Mouse (Mus musculus): Measurements from ENCODE around the gene S100pbp.

The S100pbp gene

GRCm38 (mm10) chr4:129125736-129126451 lies 63.6 kb downstream of the S100pbp start:
- DNase-seq = no peak

- DNase-seq = no peak
Observed at GRCm38 (mm10) chr4:129124652-129125146, 64.8 kb downstream of the S100pbp start.

- no peak for DNase-seq
Observed at GRCm38 (mm10) chr4:129122719-129123118, 66.8 kb downstream of the S100pbp start.

GRCm38 (mm10) chr4:129122107-129122506 lies 67.4 kb downstream of the S100pbp start:
- DNase-seq = no peak

- DNase-seq = no peak
Observed at GRCm38 (mm10) chr4:129121569-129122086, 67.9 kb downstream of the S100pbp start, which contains the start of gene Hpca. Gene Hpca, minus strand, starts transcription at chr4:129122036.

DNA sequence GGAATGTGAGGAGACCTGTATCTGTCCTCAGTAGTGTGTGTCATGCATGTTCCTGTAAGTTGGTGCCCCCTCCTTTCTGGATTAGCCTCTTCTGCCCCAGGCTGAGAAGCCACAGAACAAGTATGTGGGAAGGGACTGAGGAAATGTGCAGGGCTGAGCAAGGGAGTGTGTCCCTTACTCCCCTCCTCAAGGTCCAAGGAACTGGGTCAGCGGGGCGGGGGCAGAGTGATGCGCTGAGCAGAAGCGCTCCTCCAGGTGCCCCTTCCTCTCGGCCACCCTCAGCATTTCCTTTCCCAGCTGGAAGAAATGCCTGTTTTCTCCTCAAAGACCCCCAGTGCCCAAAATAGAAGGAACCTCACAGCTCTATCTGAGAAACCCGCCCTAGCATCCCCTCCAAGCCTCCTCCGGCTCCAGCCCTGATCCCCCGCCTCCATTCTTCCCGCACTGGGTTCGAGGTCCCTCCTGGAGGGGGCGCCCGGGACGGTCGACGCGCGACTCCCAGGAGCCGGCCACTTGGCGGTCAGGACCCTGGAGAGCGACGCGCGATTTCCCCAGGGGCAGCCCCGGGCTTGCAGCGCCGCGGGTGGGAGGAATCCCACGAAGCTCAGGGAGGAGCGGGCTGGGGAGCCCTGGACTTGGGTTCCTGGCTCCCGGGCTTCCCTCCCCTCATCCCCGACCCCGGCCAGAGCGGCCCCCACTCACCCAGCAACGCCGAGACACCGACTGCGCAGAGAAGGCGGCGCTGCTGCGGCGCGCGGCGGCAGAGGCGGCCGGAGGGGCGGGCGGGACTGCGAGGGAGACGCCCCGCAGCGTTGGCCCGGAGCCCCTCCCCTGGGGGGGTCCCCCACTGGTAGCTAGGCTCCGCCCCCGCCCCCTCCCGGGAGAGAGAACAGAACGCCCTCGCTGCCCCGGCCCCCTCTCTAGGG lies 68.7 kb downstream of the S100pbp start:
- DNase-seq = peak; percentile 30 to 31

- no peak for DNase-seq
Observed at GRCm38 (mm10) chr4:129119708-129120107, 69.8 kb downstream of the S100pbp start.

DNA sequence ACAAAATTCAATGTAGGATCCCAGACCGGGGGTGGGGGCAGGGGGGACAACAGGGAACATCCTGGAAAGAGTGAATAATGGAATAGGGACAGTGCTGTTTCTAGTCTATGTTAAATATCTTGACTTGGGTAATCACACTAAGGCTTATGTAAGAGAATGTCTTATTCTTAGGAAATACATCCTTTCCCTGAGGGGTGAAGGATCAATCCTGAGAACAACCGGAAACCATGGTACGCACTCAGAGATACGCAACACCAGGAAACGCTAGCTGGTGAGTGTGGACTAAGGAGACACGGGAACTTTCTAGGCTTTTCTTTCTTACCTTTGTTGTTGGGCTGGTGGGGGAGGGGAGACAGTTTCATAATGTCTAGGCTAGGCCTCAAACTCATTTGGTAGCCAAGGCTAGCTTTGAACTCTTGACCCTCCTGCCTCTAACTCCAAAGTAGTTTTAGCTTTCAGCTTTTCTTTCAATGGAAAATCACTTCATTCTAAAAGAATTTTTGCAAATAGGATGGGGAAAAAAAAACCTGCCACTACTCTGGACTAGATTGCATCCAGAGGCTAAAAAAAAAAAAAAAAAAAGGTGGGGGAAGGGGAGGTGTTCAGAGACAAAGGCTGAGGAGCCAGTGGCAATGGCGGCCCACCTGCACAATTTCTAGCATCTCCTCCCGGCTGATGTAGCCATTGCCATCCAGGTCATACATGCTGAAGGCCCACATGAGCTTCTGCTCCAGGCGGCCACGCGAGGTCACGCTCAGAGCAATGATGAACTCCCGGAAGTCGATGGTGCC lies 71.6 kb downstream of the S100pbp start:
- DNase-seq = no peak

DNA sequence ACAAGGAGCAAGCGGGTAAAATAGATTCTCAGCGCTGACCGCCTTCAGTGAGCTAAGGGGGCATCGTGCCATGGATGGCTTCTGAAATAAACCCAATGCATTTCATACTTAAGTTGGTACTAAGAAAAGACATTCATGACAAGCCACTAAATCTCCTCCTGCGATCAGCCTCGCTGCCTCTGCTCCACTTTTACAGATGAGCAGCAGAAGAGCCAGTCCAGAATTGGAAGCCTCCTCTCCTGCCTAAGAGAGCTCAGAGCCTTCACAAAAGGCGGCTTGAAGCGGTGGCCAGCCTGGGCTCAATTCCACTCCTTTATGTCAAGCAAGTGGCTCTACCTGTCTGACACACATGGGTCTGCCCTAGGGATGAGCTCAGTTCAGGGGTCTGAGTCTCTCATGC lies 72.8 kb downstream of the S100pbp start:
- no peak for DNase-seq

DNA sequence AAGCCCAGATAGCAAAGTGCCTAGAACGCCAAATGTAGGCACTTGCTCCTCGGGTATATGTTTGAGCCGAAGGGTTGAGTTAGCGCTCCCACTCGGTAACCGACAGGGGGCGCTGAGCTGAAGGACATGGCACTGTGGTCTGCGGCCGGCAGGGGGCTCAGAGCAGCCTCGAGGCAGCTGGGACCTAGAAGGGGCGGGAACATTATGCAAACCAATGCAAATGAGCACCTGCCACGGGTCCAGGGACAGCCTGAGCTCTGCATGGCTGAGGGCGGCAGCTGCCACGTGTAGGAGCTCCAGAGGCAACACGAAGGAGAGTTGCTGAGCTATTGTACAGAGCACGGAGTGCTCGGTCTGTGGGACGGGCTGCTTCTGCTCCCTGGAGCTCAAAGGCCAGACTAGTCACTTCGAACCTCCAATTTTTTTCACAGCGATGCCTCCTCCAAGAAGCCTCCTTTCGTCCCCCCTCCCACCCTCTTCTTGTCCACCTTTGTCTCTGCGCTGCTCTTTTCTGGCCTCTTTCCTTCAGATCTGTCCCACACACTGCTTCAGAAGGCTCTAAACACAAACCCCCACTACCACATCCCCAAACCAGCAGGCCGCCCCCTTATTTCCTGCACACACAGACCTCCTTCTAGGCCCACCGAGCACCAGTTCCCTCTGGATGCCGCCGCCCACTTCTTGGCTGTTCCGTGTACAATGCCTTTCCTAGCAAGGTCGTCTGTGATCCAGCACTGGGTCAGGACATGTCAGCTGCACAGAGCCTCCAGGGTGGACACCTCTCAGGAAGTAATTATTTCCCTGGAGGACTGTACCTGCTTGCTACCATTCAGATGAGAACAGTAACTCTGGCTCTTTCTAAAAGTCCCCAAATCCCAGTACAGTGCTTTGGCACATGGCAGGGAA lies 76.2 kb downstream of the S100pbp start:
- peak in 1 of 2 experiments; percentile 29 for DNase-seq

DNA sequence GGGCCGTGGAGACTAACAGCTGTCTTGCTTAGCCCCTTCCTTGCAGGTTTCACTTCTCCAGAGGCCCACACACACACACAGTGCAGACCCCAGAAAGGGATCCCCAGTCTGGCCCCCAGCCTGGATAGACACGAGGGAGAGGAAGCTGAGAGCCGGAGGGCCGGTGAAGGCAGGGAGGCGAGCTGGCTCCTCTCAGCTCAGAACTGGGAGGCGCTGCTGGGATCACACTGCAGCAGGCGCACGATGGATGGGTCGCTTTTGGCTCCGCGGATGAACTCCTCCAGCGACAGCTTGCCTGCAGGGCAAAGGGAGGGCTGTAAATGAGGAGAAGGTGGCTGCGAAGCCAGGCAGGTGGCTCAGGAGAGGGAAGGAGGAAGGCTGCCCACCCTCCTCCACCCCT lies 77.3 kb downstream of the S100pbp start:
- no peak for DNase-seq

- DNase-seq = no peak
Observed at GRCm38 (mm10) chr4:129111350-129111749, 78.2 kb downstream of the S100pbp start.

GRCm38 (mm10) chr4:129110804-129111203 lies 78.7 kb downstream of the S100pbp start:
- DNase-seq = no peak

DNA sequence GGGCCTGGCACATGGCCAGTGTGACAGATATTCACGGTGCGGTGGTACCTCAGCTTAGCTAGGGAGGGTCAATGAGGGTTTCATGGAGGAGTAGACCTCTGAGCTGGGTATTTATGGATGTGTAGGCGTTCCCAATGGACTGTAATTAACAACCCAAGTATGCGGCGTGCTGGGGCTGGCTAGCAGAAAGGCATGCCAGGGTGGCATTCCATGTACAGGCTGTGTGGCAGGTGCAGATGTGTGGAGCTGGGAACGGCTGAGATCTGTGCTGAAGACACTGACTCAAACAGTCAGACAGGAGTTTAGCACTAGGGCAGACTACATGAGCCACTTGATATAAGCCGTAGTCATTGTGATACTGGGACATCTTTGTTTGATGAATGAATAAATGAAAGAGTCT lies 80.9 kb downstream of the S100pbp start:
- DNase-seq = no peak

DNA sequence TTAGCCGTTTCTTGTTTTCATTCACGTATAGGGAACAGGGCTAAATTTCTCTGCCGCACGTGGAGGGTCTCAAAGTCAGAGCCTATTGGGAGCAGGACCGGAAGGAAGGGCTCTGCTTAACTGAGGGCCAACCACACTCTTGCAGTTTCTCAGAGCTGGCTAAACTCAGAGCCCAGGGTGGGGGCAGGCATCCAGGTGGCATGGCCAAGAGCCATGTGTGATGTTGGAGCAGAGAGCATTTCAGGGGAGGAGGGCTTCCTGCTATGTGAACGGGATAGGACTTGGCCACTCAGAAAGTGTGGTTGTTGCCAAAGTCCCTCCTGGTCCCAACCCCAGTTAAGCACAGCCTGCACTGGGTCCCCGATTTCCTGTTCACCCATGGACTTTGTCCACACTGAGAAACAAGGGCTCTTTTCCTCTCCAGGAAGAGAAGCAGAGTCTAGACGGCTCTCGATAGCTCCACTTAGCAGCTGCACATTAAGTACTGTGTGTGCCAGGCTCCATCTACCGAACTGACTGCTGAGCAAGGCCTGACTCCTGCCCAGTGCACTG lies 82.1 kb downstream of the S100pbp start:
- DNase-seq = no peak

- no peak for DNase-seq
Observed at GRCm38 (mm10) chr4:129106073-129106472, 83.5 kb downstream of the S100pbp start.

GRCm38 (mm10) chr4:129105356-129105755 lies 84.2 kb downstream of the S100pbp start, which contains the start of gene Tmem54:
Gene Tmem54, plus strand, starts transcription at chr4:129105548.
- DNase-seq = no peak

DNA sequence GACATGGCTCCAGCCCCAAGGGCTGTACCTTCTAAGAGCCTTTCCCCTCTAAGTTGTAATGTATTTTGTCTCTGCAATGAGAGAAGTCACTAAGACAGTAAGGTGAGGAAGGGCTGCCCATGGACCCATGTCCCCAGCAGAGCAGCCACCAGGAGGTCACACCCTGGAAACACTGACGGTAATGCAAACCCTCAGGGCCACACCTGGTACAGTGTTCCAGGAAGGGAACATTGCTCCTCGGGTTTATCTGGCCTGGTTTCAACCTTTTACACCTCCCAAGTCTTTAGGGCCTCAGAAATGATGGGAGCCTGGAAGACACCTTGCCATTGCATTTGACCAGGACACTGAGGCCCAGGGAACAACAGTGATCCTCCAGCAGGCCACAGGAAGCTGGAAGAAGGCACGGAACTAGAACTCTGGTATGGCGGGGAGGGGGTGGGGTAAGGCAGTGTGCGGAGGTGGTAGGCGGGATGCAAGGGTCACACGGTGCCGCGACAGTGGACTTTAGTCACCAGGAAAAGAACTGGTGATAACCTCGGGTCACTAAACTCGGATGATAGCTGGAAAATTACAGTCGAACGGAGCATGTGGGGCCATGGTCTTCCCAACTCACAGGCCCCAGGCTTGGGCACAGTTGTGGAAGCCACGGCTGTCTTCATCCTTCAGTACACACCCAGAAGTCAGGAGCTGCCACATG lies 87.2 kb downstream of the S100pbp start:
- DNase-seq = no peak

Measured in thymus, adult 18-20 months (tissue).